Mouse (Mus musculus) monocyte, adult 5-6 weeks (primary cell): ENCODE results near the gene Sema3f. TPM values are rescaled to one million over a fixed set of nuclear protein-coding genes. Genes with fewer than 3 reads are reported as not detected.

Source experiments
- ATAC-seq: fragments of 153-309, 156-312 bp; replicated peaks from 2 replicates; pipeline ENCODE4 v1.8.0; 2017; ENCODE audit warnings: mild to moderate bottlenecking; ENCODE audit not compliant: low TSS enrichment, insufficient number of reproducible peaks, severe bottlenecking, poor library complexity, low FRiP score
- total RNA-seq: library from RNA; stranded (forward); fragments of 200-1000, 200-491, 200-594 nt; gene quantifications from 3 replicates; pipeline ENCODE4 v1.2.3, GENCODE M21; 2017

Sema3f gene
- total RNA-seq, 1 experiment from 2014 or later = not detected

DNA sequence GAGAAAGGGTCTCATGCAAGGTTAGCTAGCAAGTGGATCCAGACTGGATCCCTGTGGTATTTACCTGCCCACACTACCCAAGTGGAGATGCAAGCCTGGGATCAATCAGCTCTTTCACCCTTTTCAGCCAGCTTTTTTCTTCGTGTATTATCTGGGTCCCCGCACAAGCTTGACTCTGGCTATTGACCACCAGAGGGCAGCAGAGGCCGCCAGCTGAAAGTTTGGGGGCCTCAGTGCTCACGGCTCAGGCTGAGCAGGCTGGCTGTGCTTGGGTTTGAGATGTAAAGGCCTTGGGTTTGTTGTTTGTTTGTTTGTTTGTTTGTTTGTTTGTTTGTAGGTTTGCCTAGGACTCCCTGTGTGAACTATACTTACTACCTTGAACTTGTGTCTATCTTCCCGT lies 64.7 kb downstream of the Sema3f start:
- peak; percentile 56; the same call in 1 of the 2 replicates for ATAC-seq

DNA sequence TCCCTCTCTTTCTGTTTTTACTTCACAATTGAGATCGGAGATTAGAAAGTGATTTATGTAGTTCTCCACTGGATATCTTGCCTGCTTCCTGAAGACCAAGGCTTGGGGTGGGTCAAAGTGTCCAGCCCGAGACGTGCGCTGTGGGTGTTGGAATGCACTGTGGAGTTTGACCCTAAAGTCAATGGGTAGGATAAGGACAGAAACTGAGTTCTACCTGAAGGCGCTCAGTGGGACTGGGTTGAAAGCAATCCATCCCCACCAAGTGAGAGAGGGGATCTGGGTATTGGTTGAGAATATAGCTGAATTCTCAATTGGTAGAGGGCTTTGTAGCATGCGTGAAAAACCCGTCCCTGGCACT lies 65.1 kb downstream of the Sema3f start:
- ATAC-seq = no peak

- peak; percentile 74 for ATAC-seq
Observed at GRCm38 (mm10) chr9:107644495-107645152, 65.7 kb downstream of the Sema3f start.

GRCm38 (mm10) chr9:107643544-107644214 lies 66.6 kb downstream of the Sema3f start:
- no peak for ATAC-seq

DNA sequence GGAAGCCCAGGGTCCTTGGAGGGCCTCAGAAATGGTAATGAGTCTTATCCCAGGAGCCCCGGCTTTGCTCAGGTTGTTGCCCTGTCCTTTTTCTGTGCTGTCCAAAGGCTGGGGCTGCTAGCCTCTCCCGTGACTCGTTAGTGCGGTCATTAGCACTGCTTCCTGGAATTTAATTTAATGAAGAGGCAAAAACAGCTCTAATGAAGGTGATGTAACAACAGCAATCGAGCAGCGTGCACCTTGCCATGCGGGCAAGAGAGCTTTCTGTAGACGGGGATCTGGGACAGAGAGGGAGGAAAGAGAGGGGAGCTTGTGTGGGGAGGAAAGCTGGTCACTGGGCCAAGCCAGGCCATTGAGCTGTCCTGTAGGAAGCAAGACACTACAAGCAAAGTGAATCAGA lies 68.6 kb downstream of the Sema3f start:
- ATAC-seq = no peak

DNA sequence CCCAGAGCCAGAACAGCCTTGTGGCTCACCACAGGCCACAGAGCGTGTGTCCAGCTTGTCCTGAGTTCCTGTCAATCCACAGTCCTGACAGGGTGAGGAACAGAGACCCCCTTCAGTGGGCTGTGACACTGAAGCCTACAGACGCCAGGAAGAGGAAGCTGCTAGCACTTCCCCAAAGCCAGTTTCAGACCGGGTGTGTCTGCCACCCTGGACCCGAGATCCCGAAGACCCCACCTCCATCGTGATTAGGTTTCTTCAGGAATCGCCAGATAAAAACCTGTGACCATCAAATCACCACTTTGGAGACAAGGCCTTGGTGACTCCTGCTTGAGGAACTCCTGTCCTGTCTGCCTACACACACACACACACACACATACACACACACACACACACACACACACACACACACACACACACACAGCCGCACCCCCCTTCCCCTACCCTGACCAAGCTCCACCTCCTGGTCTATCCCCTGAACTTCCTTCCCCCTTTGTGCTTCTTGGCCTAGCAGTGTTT lies 70.0 kb downstream of the Sema3f start:
- ATAC-seq = peak; percentile 71

DNA sequence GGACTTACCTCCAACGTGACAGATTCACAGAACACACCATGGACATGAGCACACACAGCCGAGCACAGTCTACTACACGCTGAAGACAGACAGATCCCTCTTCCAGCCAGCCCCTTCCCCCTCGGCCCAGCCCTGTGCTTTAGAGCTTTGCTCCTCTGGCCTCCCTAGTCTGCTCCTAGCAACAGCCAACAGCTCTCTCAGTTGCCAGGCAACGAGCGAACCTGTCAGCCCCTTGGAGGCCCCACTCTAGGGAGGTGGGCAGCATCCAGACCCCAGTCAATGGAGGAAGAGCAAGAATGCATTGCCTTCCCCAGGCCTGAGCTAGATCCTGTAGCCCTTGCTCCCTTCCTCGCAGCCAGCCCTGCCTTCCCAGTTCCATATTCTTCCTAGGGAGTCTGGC lies 73.2 kb downstream of the Sema3f start:
- ATAC-seq = no peak

DNA sequence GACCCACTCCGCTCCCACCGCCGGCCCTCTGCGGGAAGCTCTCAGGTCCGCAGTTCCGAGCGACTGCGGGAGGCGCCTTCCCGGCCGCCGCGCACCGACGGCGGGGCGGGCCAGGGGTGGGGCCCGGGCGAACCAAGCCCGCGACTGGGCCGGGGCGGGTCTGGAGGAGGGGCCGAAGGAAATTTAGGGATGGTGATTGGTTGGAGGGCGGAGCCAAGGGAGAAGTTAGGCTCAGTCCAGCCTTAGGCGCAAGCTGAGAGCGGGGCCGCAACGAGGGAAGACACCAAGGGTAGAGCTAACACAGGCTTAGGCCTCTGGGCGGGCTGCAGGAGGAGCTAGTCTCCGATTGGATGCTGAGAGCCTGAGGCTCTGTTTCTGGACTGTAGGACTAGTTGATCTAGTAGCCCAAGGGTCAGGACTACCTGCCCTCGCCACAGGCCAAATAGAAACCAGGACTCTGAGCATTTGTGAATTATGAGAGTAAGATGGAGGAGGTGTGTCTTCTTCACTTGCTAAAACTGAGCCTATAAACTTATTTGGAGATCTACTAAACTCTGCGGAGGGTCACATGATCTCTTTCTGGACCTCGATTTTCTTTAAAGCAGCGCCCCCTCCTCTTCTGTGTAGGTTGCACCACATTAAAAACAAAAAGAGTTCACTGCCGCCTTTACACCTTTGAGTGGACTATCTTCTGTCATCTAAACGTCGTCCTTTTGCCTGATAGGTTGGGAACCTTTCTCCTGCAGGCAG lies 74.8 kb downstream of the Sema3f start, which contains the start of gene Gnai2:
Gene Gnai2, minus strand, starts transcription at position 89 of the 750 bp plus-strand sequence.
- peak; percentile 90 for ATAC-seq

DNA sequence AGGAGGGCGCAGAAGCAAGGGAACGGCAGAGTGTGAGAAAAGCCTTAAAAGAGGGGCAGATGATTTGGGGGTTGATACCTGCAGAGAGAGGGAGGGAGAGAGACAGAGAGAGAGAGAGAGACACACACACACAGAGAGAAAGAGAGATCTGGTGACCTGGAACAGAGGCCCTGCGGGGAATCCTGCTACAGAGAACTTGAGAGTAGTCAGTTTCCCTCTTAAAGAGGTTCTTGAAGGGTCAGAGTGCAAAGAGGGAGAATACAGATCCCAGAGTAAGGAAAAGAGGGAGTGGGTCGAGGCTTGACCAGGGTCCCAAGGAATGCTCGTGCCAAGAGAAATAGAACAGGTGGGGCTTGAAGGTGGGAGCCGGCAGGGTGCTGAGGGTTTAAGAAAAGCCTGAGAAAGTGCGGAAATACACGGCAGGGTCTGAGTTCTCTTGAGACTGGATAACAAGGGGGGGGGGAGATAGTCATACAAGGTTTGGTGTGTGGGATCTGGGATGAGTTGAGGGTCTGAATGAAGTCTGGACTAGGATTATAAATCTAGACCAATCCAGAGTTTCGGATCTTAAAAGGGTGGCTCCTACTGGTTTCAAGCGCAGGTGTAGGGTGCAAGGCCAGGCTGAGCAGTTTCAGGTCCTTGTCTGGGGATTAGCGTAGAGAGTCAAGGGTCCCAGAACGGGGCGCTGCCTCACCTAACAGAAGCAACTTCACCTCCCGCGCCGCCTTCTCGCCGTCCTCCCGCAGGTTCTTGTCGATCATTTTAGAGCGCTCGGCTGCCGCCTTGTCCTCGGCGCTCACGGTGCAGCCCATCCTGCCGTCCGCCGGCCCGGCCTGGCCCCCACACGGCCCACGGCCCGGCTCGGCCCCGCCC lies 75.6 kb downstream of the Sema3f start:
- no peak for ATAC-seq

DNA sequence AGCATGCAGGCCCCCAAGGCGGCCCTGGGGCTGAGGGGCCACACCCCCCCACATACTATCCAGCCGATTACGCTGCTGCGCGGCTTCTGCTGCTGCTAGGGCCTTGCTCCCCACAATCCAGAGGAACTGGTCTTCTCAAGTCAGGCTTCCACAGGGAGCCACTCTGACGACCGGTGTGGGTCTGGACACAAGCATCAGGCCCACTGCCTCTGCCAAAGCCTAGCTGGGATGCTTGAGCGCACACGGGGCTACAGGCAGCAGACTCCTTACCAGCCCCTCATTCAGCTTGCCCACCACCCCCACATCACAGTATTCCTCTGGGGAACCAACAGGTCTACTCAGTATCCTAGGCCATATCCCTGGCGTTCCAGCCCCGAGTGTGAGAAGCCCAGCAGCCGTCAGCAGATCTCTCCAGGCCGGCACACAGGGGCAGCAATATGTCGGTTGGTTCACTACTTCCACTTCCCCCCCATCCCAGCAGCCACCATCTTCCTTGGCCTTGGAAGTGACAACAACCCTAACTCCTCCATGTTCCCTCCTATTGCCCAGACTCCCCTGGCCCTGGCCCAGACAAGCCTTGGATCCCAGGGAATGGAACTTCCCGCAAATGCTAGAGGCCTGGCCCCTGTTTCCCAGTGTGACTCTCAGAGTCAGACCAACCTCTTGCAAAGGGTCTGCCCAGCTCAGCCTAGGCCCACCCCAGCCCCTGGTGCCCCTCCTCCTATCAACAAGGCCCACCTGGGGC lies 76.4 kb downstream of the Sema3f start:
- no peak for ATAC-seq

GRCm38 (mm10) chr9:107633091-107633660 lies 77.1 kb downstream of the Sema3f start:
- peak; percentile 51 for ATAC-seq

DNA sequence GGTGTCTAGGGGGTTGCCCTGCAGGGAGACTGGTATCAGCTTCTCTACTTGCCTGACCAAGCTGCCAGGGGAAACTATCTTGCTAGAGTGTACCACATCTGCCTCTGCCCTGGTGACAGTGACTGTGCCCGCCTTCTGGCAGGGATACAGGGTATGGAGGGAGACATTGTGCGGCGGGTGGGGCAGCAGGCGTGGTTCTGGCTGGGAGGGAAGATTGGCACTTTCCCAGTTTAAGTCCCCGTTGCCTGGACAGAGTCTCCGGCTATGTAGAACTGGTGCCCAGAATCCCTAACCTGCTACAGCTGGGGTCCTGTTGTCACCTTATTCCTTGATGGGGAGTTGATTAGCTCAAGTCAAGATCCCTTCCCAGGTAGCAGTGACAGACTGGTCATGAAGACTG lies 77.8 kb downstream of the Sema3f start:
- no peak for ATAC-seq

DNA sequence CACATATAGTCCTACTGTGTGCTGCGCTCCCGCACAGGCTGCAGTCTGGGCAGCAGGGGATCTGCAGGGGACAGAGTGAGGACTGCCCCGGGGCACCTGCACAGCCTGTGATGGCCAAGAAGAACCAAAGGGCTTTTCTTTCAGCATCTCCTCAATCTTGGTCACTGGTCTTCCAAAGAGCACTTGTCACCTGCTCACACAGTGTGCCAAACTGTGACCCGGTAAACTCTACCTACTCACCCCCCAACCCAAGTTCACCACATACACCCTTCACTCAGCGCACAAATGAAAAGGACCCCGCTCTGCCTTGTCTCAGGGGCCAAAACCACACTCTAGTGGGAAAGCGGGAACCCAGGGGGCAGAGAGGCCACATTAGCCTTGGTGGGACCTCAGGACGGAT lies 78.4 kb downstream of the Sema3f start:
- no peak for ATAC-seq

Other genes starting within 250 kb of the Sema3f start
- 19.0 to 26.5 TPM (median 21.7 TPM) in 3 replicates for gene Tmem115, start 176.5 kb downstream of the Sema3f start, total RNA-seq
- gene Cyb561d2, start 168.3 kb downstream of the Sema3f start, total RNA-seq = 8.0 to 27.2 TPM (median 14.4 TPM) in 3 replicates
- gene Nprl2, start 168.2 kb downstream of the Sema3f start, total RNA-seq = 17.4 to 20.5 TPM (median 18.7 TPM) in 3 replicates
- 3.2 to 4.0 TPM in 2 of 3 replicates, not detected in the other for gene Zmynd10, start 163.2 kb downstream of the Sema3f start, total RNA-seq
- 67.8 to 117 TPM (median 83.9 TPM) in 3 replicates for gene Rassf1, start 158.9 kb downstream of the Sema3f start, total RNA-seq
- gene Tusc2, start 147.2 kb downstream of the Sema3f start, total RNA-seq = 16.0 to 23.9 TPM (median 21.4 TPM) in 3 replicates
- 1.1 to 2.5 TPM (median 2.3 TPM) in 3 replicates for gene Hyal2, start 142.5 kb downstream of the Sema3f start, total RNA-seq
- gene Hyal1, start 133.5 kb downstream of the Sema3f start, total RNA-seq = 0.86 to 2.0 TPM in 2 of 3 replicates, not detected in the other
- gene Naa80, start 131.6 kb downstream of the Sema3f start, total RNA-seq = 3.6 to 5.4 TPM (median 5.4 TPM) in 3 replicates
- gene Hyal3, start 129.7 kb downstream of the Sema3f start, total RNA-seq = 1.4 TPM in 1 of 3 replicates, not detected in the others
- gene Ifrd2, start 122.8 kb downstream of the Sema3f start, total RNA-seq = 5.5 to 11.1 TPM (median 8.8 TPM) in 3 replicates
- gene Sema3b, start 101.2 kb downstream of the Sema3f start, total RNA-seq = 0.10 TPM in 1 of 3 replicates, not detected in the others
- 646 to 794 TPM (median 705 TPM) in 3 replicates for gene Gnai2, start 75.1 kb downstream of the Sema3f start, total RNA-seq
- not detected in 3 replicates for gene Slc38a3, start 40.9 kb downstream of the Sema3f start, total RNA-seq
- 1.8 TPM in 1 of 3 replicates, not detected in the others for gene Gnat1, start 30.8 kb downstream of the Sema3f start, total RNA-seq
- gene Rbm5, start 60.5 kb upstream of the Sema3f start, total RNA-seq = 339 to 489 TPM (median 412 TPM) in 3 replicates
- 166 to 202 TPM (median 177 TPM) in 3 replicates for gene Rbm6, start 162.8 kb upstream of the Sema3f start, total RNA-seq
- gene Mon1a, start 177.7 kb upstream of the Sema3f start, total RNA-seq = 13.0 to 22.8 TPM (median 16.4 TPM) in 3 replicates
- gene Mst1r, start 196.4 kb upstream of the Sema3f start, total RNA-seq = 0.29 to 3.2 TPM (median 1.6 TPM) in 3 replicates
- 0.19 TPM in 1 of 3 replicates, not detected in the others for gene Actl11, start 218.0 kb upstream of the Sema3f start, total RNA-seq
- gene Camkv, start 225.2 kb upstream of the Sema3f start, total RNA-seq = not detected in 3 replicates
- gene Traip, start 239.7 kb upstream of the Sema3f start, total RNA-seq = 1.5 to 1.8 TPM (median 1.6 TPM) in 3 replicates